Mouse (Mus musculus): ENCODE measurements around the gene Wfdc10. TPM values are rescaled to one million over a fixed set of nuclear protein-coding genes. Genes with fewer than 3 reads are reported as not detected.

The Wfdc10 gene
- polyA plus RNA-seq, 1 experiment = not detected

GRCm38 (mm10) chr2:164698201-164698600 is 42.4 kb downstream of the Wfdc10 start, which contains the start of gene Spint4:
TSS of gene Spint4 (plus strand) at chr2:164698501.
- no peak for TF ChIP-seq POLR2A (IDR thresholded peaks at IDR 0.05; ENCODE audit: low read depth, low read length)
- no peak for TF ChIP-seq CTCF (IDR thresholded peaks at IDR 0.05; ENCODE audit: borderline replicate concordance, insufficient read depth, low read length)

GRCm38 (mm10) chr2:164700959-164701358 is 45.1 kb downstream of the Wfdc10 start:
- TF ChIP-seq POLR2A (IDR thresholded peaks at IDR 0.05; ENCODE audit: low read depth, low read length) = no peak
- H3K27ac ChIP-seq (ENCODE audit: insufficient read depth, low read length) = no peak overlapping the region

More at GRCm38 (mm10) chr2:164698201-164698600, 42.4 kb downstream of the Wfdc10 start, which contains the start of gene Spint4:
- Histone ChIP-seq H3K4me3 (ENCODE audit: insufficient read depth, low read length) (no peak within 1 kb of the TSS), H3K27ac (ENCODE audit: insufficient read depth, low read length) (no peak within 1 kb of the TSS), H3K4me1 (ENCODE audit: control insufficient read depth, insufficient read depth, low read length) (no peaks in the 10 kb centered on the region)

GRCm38 (mm10) chr2:164701761-164702160 is 45.9 kb downstream of the Wfdc10 start:
- no peak overlapping the region for H3K4me3 ChIP-seq (ENCODE audit: insufficient read depth, low read length)
- H3K27ac ChIP-seq (ENCODE audit: insufficient read depth, low read length) = no peak overlapping the region
- no peaks in the 10 kb centered on the region for H3K4me1 ChIP-seq (ENCODE audit: control insufficient read depth, insufficient read depth, low read length)
- TF ChIP-seq CTCF (IDR thresholded peaks at IDR 0.05; ENCODE audit: borderline replicate concordance, insufficient read depth, low read length) (no peak), POLR2A (IDR thresholded peaks at IDR 0.05; ENCODE audit: low read depth, low read length) (no peak)

More at GRCm38 (mm10) chr2:164700959-164701358, 45.1 kb downstream of the Wfdc10 start:
- Histone ChIP-seq H3K4me1 (ENCODE audit: control insufficient read depth, insufficient read depth, low read length) (no peaks in the 10 kb centered on the region), H3K4me3 (ENCODE audit: insufficient read depth, low read length) (no peak overlapping the region)

GRCm38 (mm10) chr2:164704235-164704634 is 48.4 kb downstream of the Wfdc10 start:
- H3K4me1 ChIP-seq (ENCODE audit: control insufficient read depth, insufficient read depth, low read length) = no peaks in the 10 kb centered on the region
- TF ChIP-seq POLR2A (IDR thresholded peaks at IDR 0.05; ENCODE audit: low read depth, low read length) (no peak), CTCF (IDR thresholded peaks at IDR 0.05; ENCODE audit: borderline replicate concordance, insufficient read depth, low read length) (no peak)
- H3K27ac ChIP-seq (ENCODE audit: insufficient read depth, low read length) = no peak overlapping the region
- no peak overlapping the region for H3K4me3 ChIP-seq (ENCODE audit: insufficient read depth, low read length)

- TF ChIP-seq POLR2A (IDR thresholded peaks at IDR 0.05; ENCODE audit: low read depth, low read length) = no peak
- TF ChIP-seq CTCF (IDR thresholded peaks at IDR 0.05; ENCODE audit: borderline replicate concordance, insufficient read depth, low read length) = no peak
- Histone ChIP-seq H3K27ac (ENCODE audit: insufficient read depth, low read length) (no peak overlapping the region), H3K4me1 (ENCODE audit: control insufficient read depth, insufficient read depth, low read length) (no peaks in the 10 kb centered on the region)
These were observed 49.5 kb downstream of the Wfdc10 start for GRCm38 (mm10) chr2:164705328-164705727.

GRCm38 (mm10) chr2:164705991-164706390 is 50.1 kb downstream of the Wfdc10 start:
- TF ChIP-seq CTCF (IDR thresholded peaks at IDR 0.05; ENCODE audit: borderline replicate concordance, insufficient read depth, low read length) = no peak
- Histone ChIP-seq H3K4me1 (ENCODE audit: control insufficient read depth, insufficient read depth, low read length) (no peaks in the 10 kb centered on the region), H3K27ac (ENCODE audit: insufficient read depth, low read length) (no peak overlapping the region), H3K4me3 (ENCODE audit: insufficient read depth, low read length) (no peak overlapping the region)

More at GRCm38 (mm10) chr2:164705328-164705727, 49.5 kb downstream of the Wfdc10 start:
- H3K4me3 ChIP-seq (ENCODE audit: insufficient read depth, low read length) = no peak overlapping the region

Other genes with a start within 250 kb of the Wfdc10 start
- gene Sdc4, start 212.2 kb upstream of the Wfdc10 start, polyA plus RNA-seq (2011; ENCODE audit: insufficient read length, low read depth, missing spikeins) = 242 and 248 TPM in 2 replicates
- gene Sys1, start 199.1 kb upstream of the Wfdc10 start, polyA plus RNA-seq (2011; ENCODE audit: insufficient read length, low read depth, missing spikeins) = 23.1 and 23.6 TPM in 2 replicates
- gene Gm20458, start 195.1 kb upstream of the Wfdc10 start, polyA plus RNA-seq (2011; ENCODE audit: insufficient read length, low read depth, missing spikeins) = 4.1 and 5.8 TPM in 2 replicates
- not detected in 2 replicates for gene Trp53tg5, start 182.3 kb upstream of the Wfdc10 start, polyA plus RNA-seq (2011; ENCODE audit: insufficient read length, low read depth, missing spikeins)
- 13.8 and 19.0 TPM in 2 replicates for gene Dbndd2, start 169.9 kb upstream of the Wfdc10 start, polyA plus RNA-seq (2011; ENCODE audit: insufficient read length, low read depth, missing spikeins)
- gene Pigt, start 158.5 kb upstream of the Wfdc10 start, polyA plus RNA-seq (2011; ENCODE audit: insufficient read length, low read depth, missing spikeins) = 59.6 and 66.3 TPM in 2 replicates
- not detected in 2 replicates for gene Wfdc2, start 93.6 kb upstream of the Wfdc10 start, polyA plus RNA-seq (2011; ENCODE audit: insufficient read length, low read depth, missing spikeins)
- not detected in 2 replicates for gene Spint3, start 82.6 kb upstream of the Wfdc10 start, polyA plus RNA-seq (2011; ENCODE audit: insufficient read length, low read depth, missing spikeins)
- not detected in 2 replicates for gene Wfdc6a, start 70.6 kb upstream of the Wfdc10 start, polyA plus RNA-seq (2011; ENCODE audit: insufficient read length, low read depth, missing spikeins)
- gene Eppin, start 62.5 kb upstream of the Wfdc10 start, polyA plus RNA-seq (2011; ENCODE audit: insufficient read length, low read depth, missing spikeins) = not detected in 2 replicates
- not detected in 2 replicates for gene Wfdc6b, start 42.5 kb upstream of the Wfdc10 start, polyA plus RNA-seq (2011; ENCODE audit: insufficient read length, low read depth, missing spikeins)
- not detected in 2 replicates for gene Wfdc8, start 42.4 kb upstream of the Wfdc10 start, polyA plus RNA-seq (2011; ENCODE audit: insufficient read length, low read depth, missing spikeins)
- gene Wfdc16, start 17.2 kb upstream of the Wfdc10 start, polyA plus RNA-seq (2011; ENCODE audit: insufficient read length, low read depth, missing spikeins) = not detected in 2 replicates
- not detected in 2 replicates for gene Wfdc9, start 537 bp downstream of the Wfdc10 start, polyA plus RNA-seq (2011; ENCODE audit: insufficient read length, low read depth, missing spikeins)
- not detected in 2 replicates for gene Wfdc11, start 18.0 kb downstream of the Wfdc10 start, polyA plus RNA-seq (2011; ENCODE audit: insufficient read length, low read depth, missing spikeins)
- not detected in 2 replicates for gene Wfdc13, start 29.1 kb downstream of the Wfdc10 start, polyA plus RNA-seq (2011; ENCODE audit: insufficient read length, low read depth, missing spikeins)
- not detected in 2 replicates for gene Spint4, start 42.5 kb downstream of the Wfdc10 start, polyA plus RNA-seq (2011; ENCODE audit: insufficient read length, low read depth, missing spikeins)
- gene Spint5, start 59.3 kb downstream of the Wfdc10 start, polyA plus RNA-seq (2011; ENCODE audit: insufficient read length, low read depth, missing spikeins) = not detected in 2 replicates
- gene Wfdc3, start 89.9 kb downstream of the Wfdc10 start, polyA plus RNA-seq (2011; ENCODE audit: insufficient read length, low read depth, missing spikeins) = not detected in 2 replicates
- 28.7 and 30.8 TPM in 2 replicates for gene Dnttip1, start 89.9 kb downstream of the Wfdc10 start, polyA plus RNA-seq (2011; ENCODE audit: insufficient read length, low read depth, missing spikeins)
- 101 and 146 TPM in 2 replicates for gene Ube2c, start 113.9 kb downstream of the Wfdc10 start, polyA plus RNA-seq (2011; ENCODE audit: insufficient read length, low read depth, missing spikeins)
- not detected in 2 replicates for gene Tnnc2, start 123.9 kb downstream of the Wfdc10 start, polyA plus RNA-seq (2011; ENCODE audit: insufficient read length, low read depth, missing spikeins)
- 14.4 and 18.2 TPM in 2 replicates for gene Snx21, start 129.8 kb downstream of the Wfdc10 start, polyA plus RNA-seq (2011; ENCODE audit: insufficient read length, low read depth, missing spikeins)
- gene Acot8, start 148.8 kb downstream of the Wfdc10 start, polyA plus RNA-seq (2011; ENCODE audit: insufficient read length, low read depth, missing spikeins) = 12.1 and 13.5 TPM in 2 replicates
- 3.7 and 4.1 TPM in 2 replicates for gene Zswim3, start 149.1 kb downstream of the Wfdc10 start, polyA plus RNA-seq (2011; ENCODE audit: insufficient read length, low read depth, missing spikeins)
- gene Zswim1, start 166.6 kb downstream of the Wfdc10 start, polyA plus RNA-seq (2011; ENCODE audit: insufficient read length, low read depth, missing spikeins) = 10.1 and 12.5 TPM in 2 replicates
- not detected in 2 replicates for gene Spata25, start 172.5 kb downstream of the Wfdc10 start, polyA plus RNA-seq (2011; ENCODE audit: insufficient read length, low read depth, missing spikeins)
- gene Ctsa, start 176.8 kb downstream of the Wfdc10 start, polyA plus RNA-seq (2011; ENCODE audit: insufficient read length, low read depth, missing spikeins) = 250 and 288 TPM in 2 replicates
- 5.0 and 7.4 TPM in 2 replicates for gene Neurl2, start 177.4 kb downstream of the Wfdc10 start, polyA plus RNA-seq (2011; ENCODE audit: insufficient read length, low read depth, missing spikeins)
- 26.5 and 39.5 TPM in 2 replicates for gene Pltp, start 201.7 kb downstream of the Wfdc10 start, polyA plus RNA-seq (2011; ENCODE audit: insufficient read length, low read depth, missing spikeins)
- 18.2 and 18.3 TPM in 2 replicates for gene Pcif1, start 223.3 kb downstream of the Wfdc10 start, polyA plus RNA-seq (2011; ENCODE audit: insufficient read length, low read depth, missing spikeins)

All from embryonic fibroblast, embryonic 13.5 days (primary cell).